Mouse (Mus musculus) frontal cortex, adult 2 months (tissue): ENCODE results near the gene Egr2. TPM values are rescaled to one million over a fixed set of nuclear protein-coding genes. Genes with fewer than 3 reads are reported as not detected.

Source experiments
- polyA plus RNA-seq: library from polyadenylated mRNA; depleted of rRNA; stranded (reverse); fragments of >200 nt; gene quantifications from 2 replicates; pipeline ENCODE4 v1.2.3, GENCODE M21; 2012; rRNA removed

Egr2 gene
- polyA plus RNA-seq, 1 experiment, result 4.1 TPM

Other genes starting within 250 kb of the Egr2 start
- 25.1 and 25.8 TPM in 2 replicates for gene Ado, start 13.5 kb downstream of the Egr2 start, polyA plus RNA-seq